Mouse (Mus musculus) embryonic facial prominence, embryonic 14.5 days (tissue): ENCODE measurements around the gene Hhip. TPM values are rescaled to one million over a fixed set of nuclear protein-coding genes. Genes with fewer than 3 reads are reported as not detected.

ENCODE experiments used
- ATAC-seq: fragments of 200-750 bp; cut with Nextera tagmentation; 2 replicates; pipeline ENCODE4 v1.8.0; 2017; ENCODE audit warnings: low read depth, moderate number of reproducible peaks, moderate TSS enrichment
- DNase-seq: peaks from one replicate; pipeline ENCODE4 v3.0.0-alpha.2; 2015; ENCODE audit warnings: low spot score
- H3K27ac ChIP-seq: fragments of 300-500 bp; sonication (generic); replicated peaks from 2 replicates; pipeline ENCODE4 v1.5.1; 2014; ENCODE audit warnings: low read depth, mild to moderate bottlenecking, low read length, moderate library complexity
- H3K27me3 ChIP-seq: fragments of 300-500 bp; sonication (generic); replicated peaks from 2 replicates; pipeline ENCODE4 v1.6.1; 2014; ENCODE audit warnings: low read length; ENCODE audit not compliant: control insufficient read depth, insufficient read depth
- H3K36me3 ChIP-seq: fragments of 300-500 bp; sonication (generic); 2 replicates; pipeline ENCODE4 v1.6.1; 2014; ENCODE audit warnings: low read length, mixed read lengths; ENCODE audit not compliant: control insufficient read depth, insufficient read depth
- H3K4me1 ChIP-seq: fragments of 300-500 bp; sonication (generic); 2 replicates; pipeline ENCODE4 v1.6.1; 2014; ENCODE audit warnings: antibody characterized with exemption, low read length; ENCODE audit not compliant: control insufficient read depth, insufficient read depth
- H3K4me2 ChIP-seq: fragments of 300-500 bp; sonication (generic); 2 replicates; pipeline ENCODE4 v1.6.1; 2014; ENCODE audit warnings: low read depth, mild to moderate bottlenecking, low read length, moderate library complexity, mixed read lengths
- H3K4me3 ChIP-seq: fragments of 300-500 bp; sonication (generic); 2 replicates; pipeline ENCODE4 v1.5.1; 2014; ENCODE audit warnings: low read depth, mild to moderate bottlenecking, low read length
- H3K9ac ChIP-seq: fragments of 300-500 bp; sonication (generic); 2 replicates; pipeline ENCODE4 v1.6.1; 2014; ENCODE audit warnings: low read depth, mild to moderate bottlenecking, low read length, moderate library complexity, mixed read lengths
- H3K9me3 ChIP-seq: fragments of 300-500 bp; sonication (generic); 2 replicates; pipeline ENCODE4 v1.6.1; 2016; ENCODE audit warnings: low read length; ENCODE audit not compliant: control insufficient read depth
- WGBS: fragments of 180-500 bp; shearing (Covaris S2); extraction: QIAGEN DNeasy Blood & Tissue Kit; methylation state at CpG from one replicate; pipeline ENCODE4 v1.1.7; 2014; 5-methylcytosine and 5-hydroxymethylcytosine counted together
- polyA plus RNA-seq: library from polyadenylated mRNA; unstranded; fragments of >200 nt; fragmentation: Nextera tagmentation; extraction: Ambion mirVana; gene quantifications from 2 replicates; pipeline ENCODE4 v1.2.1, GENCODE M21; 2014

Hhip gene
- polyA plus RNA-seq, 1 experiment from 2014 or later, result 13.1 TPM

DNA sequence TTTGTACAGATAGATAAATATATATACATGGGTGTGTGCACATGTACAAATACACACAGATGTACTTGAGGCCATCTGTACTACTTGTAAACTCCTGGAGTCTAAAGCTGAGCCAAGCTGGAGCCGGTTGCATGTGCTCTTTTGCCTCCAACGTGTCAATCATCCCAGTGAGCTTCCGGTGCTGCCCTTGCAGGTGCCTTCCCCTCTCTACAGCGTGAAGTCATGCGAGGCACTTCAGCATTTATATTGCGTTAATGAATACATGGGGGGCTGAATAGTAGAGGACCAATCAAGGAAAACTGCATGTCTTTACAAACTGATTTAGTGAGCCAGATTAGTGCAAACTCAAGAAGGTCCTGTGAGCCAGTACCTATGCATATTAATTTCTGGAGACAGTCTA is 91.6 kb downstream of the Hhip start:
- Histone ChIP-seq H3K36me3 (no peaks in the 10 kb centered on the region), H3K27me3 (no peaks in the 10 kb centered on the region), H3K4me3 (no peak overlapping the region), H3K9ac (no peak overlapping the region), H3K27ac (no peak overlapping the region), H3K4me1 (no peaks in the 10 kb centered on the region), H3K9me3 (no peaks in the 10 kb centered on the region), H3K4me2 (no peak overlapping the region)
- peak; percentile 11 for DNase-seq
- 56% methylated on average over 6 of the region's 6 CpGs for WGBS
- ATAC-seq, result no peak

DNA sequence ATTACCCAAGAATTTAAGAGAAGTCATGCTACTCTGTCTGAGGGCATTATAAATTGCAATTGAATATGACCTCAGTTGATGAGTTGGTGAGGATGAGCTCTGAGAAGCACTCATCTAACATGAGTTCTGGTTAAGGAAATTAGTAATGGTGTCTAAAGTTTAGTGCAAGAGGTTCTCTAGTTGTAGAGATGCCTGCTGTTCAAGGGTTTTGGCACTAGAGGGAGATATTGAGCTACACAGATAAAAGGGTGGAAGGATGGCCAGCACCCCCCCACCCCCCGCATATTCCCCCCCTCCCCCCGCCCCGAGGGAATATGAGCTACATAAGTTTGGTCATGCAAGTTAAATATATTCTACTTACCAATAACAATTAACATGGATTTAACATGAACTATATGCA is 104.9 kb downstream of the Hhip start:
- Histone ChIP-seq H3K4me1 (no peaks in the 10 kb centered on the region), H3K27me3 (no peaks in the 10 kb centered on the region), H3K4me3 (no peak overlapping the region), H3K9me3 (no peaks in the 10 kb centered on the region), H3K9ac (no peak overlapping the region), H3K4me2 (no peak overlapping the region), H3K36me3 (no peaks in the 10 kb centered on the region), H3K27ac (no peak overlapping the region)
- DNase-seq (no peak), ATAC-seq (no peak)
- WGBS, result 27% methylated on average over 3 of the region's 3 CpGs

GRCm38 (mm10) chr8:79950376-79950775 is 107.4 kb downstream of the Hhip start:
- DNase-seq (no peak), ATAC-seq (no peak)
- no peaks in the 10 kb centered on the region for H3K4me1 ChIP-seq
- H3K36me3 ChIP-seq, result no peaks in the 10 kb centered on the region
- no peak overlapping the region for H3K4me3 ChIP-seq
- no peak overlapping the region for H3K27ac ChIP-seq
- no peak overlapping the region for H3K4me2 ChIP-seq
- no peaks in the 10 kb centered on the region for H3K27me3 ChIP-seq
- H3K9me3 ChIP-seq, result no peaks in the 10 kb centered on the region
- 72% methylated on average over 3 of the region's 3 CpGs for WGBS
- no peak overlapping the region for H3K9ac ChIP-seq

GRCm38 (mm10) chr8:79945501-79946076 is 112.2 kb downstream of the Hhip start:
- Histone ChIP-seq H3K9me3 (peaks cover 2% of the 10 kb centered on the region; the same call in 1 of the 2 replicates), H3K27ac (no peak overlapping the region), H3K36me3 (no peaks in the 10 kb centered on the region), H3K9ac (no peak overlapping the region), H3K27me3 (no peaks in the 10 kb centered on the region), H3K4me1 (no peaks in the 10 kb centered on the region), H3K4me2 (no peak overlapping the region), H3K4me3 (no peak overlapping the region)
- 59% methylated on average over 9 of the region's 9 CpGs for WGBS
- ATAC-seq, result no peak
- DNase-seq, result peak; percentile 11

DNA sequence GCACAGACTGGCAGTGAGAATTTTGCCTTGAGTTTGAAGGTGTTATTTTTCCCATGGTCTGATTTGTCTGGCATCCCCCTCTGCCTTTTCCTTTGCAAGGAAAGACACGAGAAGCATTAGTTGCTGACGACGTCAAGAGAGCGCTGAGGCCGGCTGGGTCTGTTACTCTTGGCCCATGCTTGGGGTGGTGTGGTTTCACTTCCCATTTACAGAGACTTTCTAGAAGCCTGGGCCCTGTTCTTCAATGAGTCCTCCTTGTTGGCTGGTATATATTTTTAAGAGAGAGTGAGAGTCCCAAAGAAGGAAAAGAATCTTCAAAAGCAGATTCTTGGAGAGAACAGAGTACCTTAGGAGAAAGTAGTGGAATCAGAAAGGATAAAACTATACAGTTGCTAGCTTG is 116.7 kb downstream of the Hhip start:
- H3K27me3 ChIP-seq, result no peaks in the 10 kb centered on the region
- H3K36me3 ChIP-seq, result no peaks in the 10 kb centered on the region
- H3K4me2 ChIP-seq, result no peak overlapping the region
- DNase-seq (peak; percentile 9), ATAC-seq (no peak)
- H3K27ac ChIP-seq, result no peak overlapping the region
- H3K4me1 ChIP-seq, result peaks cover 6% of the 10 kb centered on the region; the same call in 1 of the 2 replicates
- H3K9ac ChIP-seq, result no peak overlapping the region
- no peak overlapping the region for H3K4me3 ChIP-seq
- peaks cover 8% of the 10 kb centered on the region; the same call in 1 of the 2 replicates for H3K9me3 ChIP-seq
- WGBS, result 87% methylated on average over 5 of the region's 5 CpGs

- H3K27ac ChIP-seq, result no peak overlapping the region
- H3K27me3 ChIP-seq, result no peaks in the 10 kb centered on the region
- no peak overlapping the region for H3K9ac ChIP-seq
- H3K4me1 ChIP-seq, result peaks cover 12% of the 10 kb centered on the region; the same call in 1 of the 2 replicates
- H3K4me3 ChIP-seq, result no peak overlapping the region
- 38% methylated on average over 9 of the region's 9 CpGs for WGBS
- H3K36me3 ChIP-seq, result no peaks in the 10 kb centered on the region
- peaks cover 8% of the 10 kb centered on the region; the same call in 1 of the 2 replicates for H3K9me3 ChIP-seq
- ATAC-seq, result peak; percentile 26; the same call in 1 of the 2 replicates
- peak; percentile 43 for DNase-seq
- no peak overlapping the region for H3K4me2 ChIP-seq
Measured at GRCm38 (mm10) chr8:79936856-79937445, 120.9 kb downstream of the Hhip start.

DNA sequence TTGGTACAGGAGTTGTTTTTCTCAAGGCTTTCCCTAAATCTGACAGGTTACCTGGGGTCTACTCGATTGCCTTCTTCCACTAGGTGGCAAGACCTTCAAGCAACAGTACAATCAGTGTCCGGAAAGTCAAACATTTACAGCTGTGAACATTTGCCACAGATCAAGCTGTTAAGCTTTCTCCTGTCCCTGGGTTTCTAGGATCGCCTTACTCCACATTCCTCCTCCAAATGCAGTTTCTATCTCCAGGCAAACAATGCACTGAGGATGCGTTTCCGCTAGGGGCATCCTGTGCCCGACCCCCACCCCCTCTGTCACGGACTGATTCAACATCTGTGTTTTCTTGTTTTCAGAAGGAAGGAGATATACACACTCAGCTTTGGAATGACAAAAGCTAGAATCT is 122.0 kb downstream of the Hhip start:
- Histone ChIP-seq H3K4me3 (no peak overlapping the region), H3K27me3 (no peaks in the 10 kb centered on the region), H3K36me3 (no peaks in the 10 kb centered on the region), H3K4me2 (no peak overlapping the region), H3K9me3 (peaks cover 8% of the 10 kb centered on the region; the same call in 1 of the 2 replicates), H3K9ac (no peak overlapping the region), H3K4me1 (peaks cover 12% of the 10 kb centered on the region; the same call in 1 of the 2 replicates), H3K27ac (no peak overlapping the region)
- 24% methylated on average over 7 of the region's 7 CpGs for WGBS
- DNase-seq, result peak; percentile 22
- ATAC-seq, result 0 out of 2 replicates have a peak, but pooled peaks have one; percentile 41

- H3K9me3 ChIP-seq, result no peaks in the 10 kb centered on the region
- no peaks in the 10 kb centered on the region for H3K36me3 ChIP-seq
- H3K9ac ChIP-seq, result no peak overlapping the region
- ATAC-seq (no peak), DNase-seq (no peak)
- no peak overlapping the region for H3K4me2 ChIP-seq
- no peak overlapping the region for H3K27ac ChIP-seq
- 65% methylated on average over 4 of the region's 4 CpGs for WGBS
- H3K4me1 ChIP-seq, result peaks cover 3% of the 10 kb centered on the region; the same call in 1 of the 2 replicates
- H3K4me3 ChIP-seq, result no peak overlapping the region
- no peaks in the 10 kb centered on the region for H3K27me3 ChIP-seq
Measured at GRCm38 (mm10) chr8:79929202-79929601, 128.6 kb downstream of the Hhip start.

DNA sequence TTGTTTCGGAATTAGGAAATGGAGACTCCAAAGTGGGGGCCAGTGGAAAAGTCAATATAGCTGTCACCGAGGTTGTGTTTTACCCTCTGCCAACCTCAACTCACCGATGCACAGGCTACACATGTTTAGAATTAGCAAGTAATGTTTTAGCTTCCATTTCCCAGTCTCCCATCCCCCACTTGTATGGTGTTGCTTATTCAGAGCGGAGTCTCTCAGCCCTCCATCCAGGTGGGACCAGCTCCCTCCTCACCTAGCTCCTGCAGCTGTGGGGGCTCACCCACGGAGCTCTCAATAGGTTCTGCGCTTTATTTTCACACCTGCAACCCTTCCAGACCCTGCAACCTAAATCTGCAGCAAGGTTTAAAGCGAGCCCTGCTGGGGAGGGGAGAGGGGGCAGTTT is 140.6 kb downstream of the Hhip start:
- H3K27ac ChIP-seq, result no peak overlapping the region
- H3K4me2 ChIP-seq, result 0 out of 2 replicates have a peak overlapping the region, but pooled peaks have one; percentile 6
- H3K9me3 ChIP-seq, result no peaks in the 10 kb centered on the region
- ATAC-seq (no peak), DNase-seq (peak; percentile 10)
- no peak overlapping the region for H3K9ac ChIP-seq
- no peaks in the 10 kb centered on the region for H3K36me3 ChIP-seq
- H3K27me3 ChIP-seq, result no peaks in the 10 kb centered on the region
- 36% methylated on average over 7 of the region's 7 CpGs for WGBS
- no peaks in the 10 kb centered on the region for H3K4me1 ChIP-seq
- no peak overlapping the region for H3K4me3 ChIP-seq
